Mouse (Mus musculus) thymus, postnatal 25 days (tissue): ENCODE measurements around the gene Slc29a2.
"Not testable (repeated sequence)": the region's sequence is repeated elsewhere in the genome, so short reads cannot be mapped to it uniquely, and the experiment has no call there.

Experiments used
- DNase-seq: peaks from one replicate; pipeline ENCODE4 v3.0.0; 2022

Gene Slc29a2

GRCm38 (mm10) chr19:5023621-5024479 is at the start of gene Slc29a2:
TSS of gene Slc29a2 (plus strand) at chr19:5023860.
- peak; percentile 87 for DNase-seq

GRCm38 (mm10) chr19:4981767-4982166 is 41.9 kb upstream of the Slc29a2 start:
- peak; percentile 39 for DNase-seq

GRCm38 (mm10) chr19:4989013-4989412 is 34.6 kb upstream of the Slc29a2 start:
- DNase-seq = peak; percentile 92

GRCm38 (mm10) chr19:4989434-4990255 is 34.0 kb upstream of the Slc29a2 start:
- no peak for DNase-seq

GRCm38 (mm10) chr19:4990256-4990625 is 33.4 kb upstream of the Slc29a2 start, which contains the start of gene Npas4:
TSS of gene Npas4 (minus strand) at chr19:4990316.
- no peak for DNase-seq

- DNase-seq = no peak
Measured at GRCm38 (mm10) chr19:4990716-4991115, 32.9 kb upstream of the Slc29a2 start.

- no peak for DNase-seq
Measured at GRCm38 (mm10) chr19:4992371-4992770, 31.3 kb upstream of the Slc29a2 start.

GRCm38 (mm10) chr19:4992904-4993303 is 30.8 kb upstream of the Slc29a2 start:
- DNase-seq = no peak

GRCm38 (mm10) chr19:4994043-4994442 is 29.6 kb upstream of the Slc29a2 start:
- DNase-seq = no peak

- no peak for DNase-seq
Measured at GRCm38 (mm10) chr19:4999445-5000140, 24.1 kb upstream of the Slc29a2 start.

- peak; percentile 82 for DNase-seq
Measured at GRCm38 (mm10) chr19:5001666-5002406, 21.8 kb upstream of the Slc29a2 start.

- not testable (repeated sequence) for DNase-seq
Measured at GRCm38 (mm10) chr19:5003644-5004043, 20.0 kb upstream of the Slc29a2 start.

GRCm38 (mm10) chr19:5004925-5005324 is 18.7 kb upstream of the Slc29a2 start:
- no peak for DNase-seq

- DNase-seq = no peak
Measured at GRCm38 (mm10) chr19:5013138-5013537, 10.5 kb upstream of the Slc29a2 start.

- DNase-seq = peak; percentile 16
Measured at GRCm38 (mm10) chr19:5014961-5015398, 8.7 kb upstream of the Slc29a2 start.

GRCm38 (mm10) chr19:5016221-5016742 is 7.4 kb upstream of the Slc29a2 start:
- no peak for DNase-seq

- DNase-seq = peak; percentile 77
Measured at GRCm38 (mm10) chr19:5016782-5017181, 6.9 kb upstream of the Slc29a2 start.

- DNase-seq = no peak
Measured at GRCm38 (mm10) chr19:5017611-5018010, 6.0 kb upstream of the Slc29a2 start.

- DNase-seq = no peak
Measured at GRCm38 (mm10) chr19:5018191-5018590, 5.5 kb upstream of the Slc29a2 start.

GRCm38 (mm10) chr19:5021416-5021815 is 2.2 kb upstream of the Slc29a2 start:
- DNase-seq = no peak

GRCm38 (mm10) chr19:5026111-5026510 is 2.5 kb downstream of the Slc29a2 start:
- no peak for DNase-seq

GRCm38 (mm10) chr19:5032686-5033085 is 9.0 kb downstream of the Slc29a2 start:
- no peak for DNase-seq
